Mouse (Mus musculus) spleen, postnatal 4 days (tissue): ENCODE results near the gene Gm12248.

ENCODE experiments used
- DNase-seq, 2 experiments: peaks; one replicate each; pipeline ENCODE4 v3.0.0; 2022; ENCODE audit warnings: low spot score in 2 of 2

Gm12248 gene

DNA sequence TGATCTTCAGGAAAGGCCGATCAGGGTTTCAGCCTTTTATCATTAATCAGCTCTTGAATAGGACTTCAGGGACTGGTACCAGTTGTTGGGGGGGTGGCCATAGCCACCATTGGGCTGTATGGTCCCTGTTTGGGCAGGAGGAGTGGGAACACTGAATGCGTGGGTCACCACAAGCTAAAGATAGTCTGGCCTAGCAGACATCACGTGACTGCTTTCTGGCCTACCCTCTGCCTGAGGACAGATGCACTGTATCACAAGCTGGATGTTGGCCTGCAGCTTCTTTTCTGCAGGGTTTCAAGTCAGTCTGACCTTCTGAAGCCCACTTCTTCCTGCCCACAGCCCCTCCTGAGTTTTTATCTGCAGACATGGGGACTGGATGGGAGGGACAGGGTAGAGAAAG lies 59.3 kb downstream of the Gm12248 start:
- DNase-seq = no peak

DNA sequence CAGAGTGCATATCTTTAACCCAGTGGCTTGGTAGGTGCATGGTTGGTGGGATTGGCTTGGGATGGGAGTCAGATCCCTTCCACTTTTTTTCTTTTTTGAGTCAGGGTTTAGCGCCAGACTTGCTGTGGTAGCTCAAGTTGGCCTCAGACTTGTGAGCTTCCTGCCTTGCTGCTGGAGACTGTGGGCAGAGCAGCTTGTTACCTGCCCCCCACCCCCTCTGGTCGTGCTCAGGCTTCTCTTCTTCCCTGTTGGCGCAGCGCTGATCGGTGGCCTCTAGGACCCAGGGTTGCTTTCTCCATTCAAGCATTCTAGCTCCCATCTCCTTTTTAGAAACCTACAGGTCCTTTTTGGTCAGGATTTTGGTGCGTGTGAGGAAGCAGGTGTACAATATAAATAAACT lies 61.8 kb downstream of the Gm12248 start:
- no peak for DNase-seq

DNA sequence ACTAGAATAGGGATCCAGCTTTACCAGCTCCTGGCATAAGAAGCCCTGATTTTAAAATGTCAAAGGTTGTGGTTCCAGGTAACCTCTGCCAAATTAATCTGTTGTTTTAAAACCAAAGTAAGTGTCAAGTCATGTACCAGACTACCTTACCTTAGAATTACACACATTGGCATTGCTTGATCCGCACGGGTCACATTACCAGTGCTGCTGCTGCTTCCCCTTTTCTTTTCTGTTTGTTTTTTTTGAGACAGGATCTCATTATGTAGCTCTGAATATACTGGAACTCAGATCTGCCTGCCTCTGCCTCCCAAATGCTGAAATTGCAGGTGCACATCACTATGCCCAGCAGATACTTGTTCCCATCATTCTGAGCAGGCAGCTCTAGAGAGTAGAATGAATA lies 63.1 kb downstream of the Gm12248 start:
- DNase-seq = no peak

DNA sequence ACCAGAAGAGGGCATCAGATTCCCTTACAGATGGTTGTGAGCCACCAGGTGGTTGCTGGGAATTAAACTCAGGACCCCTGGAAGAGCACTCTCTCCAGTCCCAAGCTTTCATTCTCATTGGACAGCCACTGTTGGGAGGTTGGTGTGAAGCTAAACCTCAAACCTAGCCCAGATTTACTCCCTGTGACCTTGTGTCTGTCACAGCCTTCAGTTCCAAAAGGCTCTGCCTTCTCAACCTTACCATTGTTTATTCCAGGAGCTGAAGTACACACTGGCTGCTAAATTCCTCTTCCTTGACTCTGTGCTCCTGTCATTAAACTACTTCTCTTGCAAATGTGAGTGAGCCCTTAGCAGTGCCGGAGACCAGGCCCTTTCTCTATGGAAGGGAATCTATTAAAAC lies 64.0 kb downstream of the Gm12248 start:
- no peak for DNase-seq

DNA sequence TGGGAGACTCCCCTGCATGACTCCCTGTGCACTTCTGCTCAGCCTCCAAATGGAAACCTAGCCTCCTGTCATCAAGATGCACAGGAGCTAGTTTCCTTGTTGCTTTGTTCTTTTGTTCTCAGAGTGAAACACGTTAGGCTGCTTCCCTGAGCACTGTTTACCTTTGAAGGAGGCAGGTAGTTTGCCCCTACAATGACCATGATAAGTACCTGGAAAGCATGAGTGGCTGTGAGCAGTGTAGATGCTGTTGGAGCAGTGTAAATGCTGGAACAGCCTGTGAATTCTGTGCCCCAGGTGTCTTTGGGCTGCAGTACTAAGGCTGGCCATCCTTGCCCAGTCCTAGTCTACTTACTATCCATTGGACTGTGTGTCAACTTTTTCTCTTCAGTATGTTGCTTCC lies 66.1 kb downstream of the Gm12248 start:
- no peak for DNase-seq

DNA sequence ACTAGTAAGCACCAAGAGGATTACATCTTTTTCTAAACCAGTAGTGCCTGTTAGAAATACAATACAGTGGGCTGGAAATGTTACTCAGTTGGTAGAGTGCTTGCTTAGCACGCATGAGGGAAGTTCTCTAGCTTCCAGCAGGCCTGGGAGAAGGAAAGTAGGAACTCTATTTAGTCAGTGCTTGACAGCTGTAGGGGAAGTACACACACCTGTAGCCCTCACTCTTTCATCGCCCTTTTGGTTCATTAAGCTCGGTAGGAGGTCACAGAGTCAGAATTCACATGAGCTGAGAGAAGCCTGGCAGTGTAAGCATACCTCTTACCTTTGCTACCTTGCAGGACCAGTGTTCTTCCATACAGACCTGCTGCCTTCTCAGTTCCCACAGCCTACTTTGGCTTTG lies 66.6 kb downstream of the Gm12248 start:
- DNase-seq = no peak

DNA sequence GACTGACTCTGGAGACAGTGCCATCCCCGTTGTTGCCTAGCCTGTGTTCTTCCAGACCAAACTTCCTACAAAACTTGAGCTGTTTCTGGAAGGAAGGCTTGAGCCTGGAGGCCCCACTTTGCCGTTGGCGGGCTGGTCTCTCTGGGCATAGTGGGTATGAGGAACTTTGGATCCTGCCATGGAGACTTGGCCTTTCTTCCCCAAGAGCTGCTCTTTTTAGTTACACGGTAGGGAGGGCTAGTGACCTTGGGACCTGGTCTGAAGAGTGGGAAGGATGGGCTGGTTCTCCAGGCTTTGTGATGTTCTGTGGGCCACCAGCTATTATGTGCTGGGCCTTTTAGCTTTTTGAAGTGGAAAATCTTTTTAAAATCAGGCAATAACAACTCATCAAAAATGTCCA lies 67.1 kb downstream of the Gm12248 start:
- no peak for DNase-seq

DNA sequence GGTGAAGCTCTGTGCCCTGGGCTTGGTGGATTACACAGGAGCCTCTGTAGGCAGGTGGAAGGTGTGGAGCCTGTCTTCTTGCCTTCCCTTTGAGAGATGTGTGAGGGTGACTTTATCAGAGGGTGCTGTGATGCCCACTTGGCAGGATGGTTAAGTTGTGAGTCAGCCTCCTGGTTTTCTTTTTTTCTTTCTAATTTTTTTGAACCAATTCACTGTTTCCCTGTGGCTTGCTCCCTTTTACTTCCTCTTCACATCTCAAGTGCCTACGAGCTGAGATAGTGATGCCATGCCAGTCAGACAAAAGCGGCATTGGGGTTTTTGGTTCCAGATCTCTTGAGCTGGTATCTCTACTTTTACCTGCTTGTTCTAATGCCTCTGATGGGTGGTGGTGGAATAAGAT lies 68.3 kb downstream of the Gm12248 start:
- no peak for DNase-seq

DNA sequence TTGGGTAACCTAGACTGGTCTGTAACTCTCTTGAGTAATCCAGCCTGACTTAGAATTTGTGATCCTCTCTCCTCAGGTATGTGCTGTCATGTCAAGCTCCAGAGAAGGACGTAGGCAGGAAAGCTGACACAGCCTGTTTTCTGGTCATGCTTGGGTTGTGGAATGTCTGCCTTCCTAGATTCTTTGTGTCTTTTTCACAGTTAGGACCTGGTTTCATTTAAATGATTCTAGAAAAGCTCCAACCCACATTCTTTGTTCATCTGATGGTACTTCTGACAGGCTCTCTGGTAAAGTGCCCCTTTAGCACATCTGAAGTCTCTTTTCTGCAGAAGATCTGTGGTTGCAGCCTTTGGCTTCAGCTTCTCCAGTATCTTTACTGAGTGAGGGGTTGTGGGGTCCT lies 68.7 kb downstream of the Gm12248 start:
- no peak for DNase-seq

DNA sequence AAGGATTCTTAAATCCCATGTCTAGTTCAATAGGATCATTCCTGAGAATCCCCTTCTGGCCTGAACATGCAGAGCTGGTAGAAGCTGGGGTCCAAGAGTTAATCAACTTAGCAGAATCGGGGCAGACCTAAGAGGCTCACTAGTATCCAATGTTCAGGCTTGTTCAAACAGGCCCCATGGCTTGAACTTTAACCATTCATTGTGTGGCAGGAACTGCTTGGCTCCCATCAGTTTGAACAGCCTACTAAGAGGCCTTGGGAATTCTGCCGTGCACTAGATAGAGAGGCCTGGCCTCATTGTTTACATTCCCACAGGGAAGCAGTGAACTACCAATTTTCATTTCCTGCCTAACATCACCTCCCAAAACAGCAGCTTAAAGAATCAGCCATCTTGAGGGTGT lies 71.3 kb downstream of the Gm12248 start:
- DNase-seq = no peak

DNA sequence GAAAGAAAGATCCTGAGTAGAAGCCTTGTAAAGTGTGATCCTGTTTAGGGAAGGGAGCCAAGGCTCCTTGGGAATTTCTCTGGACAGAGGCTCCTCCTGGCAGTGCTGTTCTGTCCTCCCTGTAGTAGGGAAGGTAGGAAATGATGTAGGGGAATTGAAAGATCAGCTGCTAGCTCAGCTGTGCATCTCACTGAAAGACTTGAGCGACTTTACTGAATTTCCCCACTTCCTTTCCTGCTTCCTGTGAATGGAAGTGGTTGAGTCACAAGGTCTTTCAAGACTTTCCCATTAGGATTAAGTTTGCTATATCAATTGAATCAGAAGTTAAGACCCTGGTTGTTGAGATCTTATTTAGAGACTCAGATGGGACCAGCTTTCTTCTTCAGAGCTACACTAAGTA lies 71.8 kb downstream of the Gm12248 start:
- no peak for DNase-seq

DNA sequence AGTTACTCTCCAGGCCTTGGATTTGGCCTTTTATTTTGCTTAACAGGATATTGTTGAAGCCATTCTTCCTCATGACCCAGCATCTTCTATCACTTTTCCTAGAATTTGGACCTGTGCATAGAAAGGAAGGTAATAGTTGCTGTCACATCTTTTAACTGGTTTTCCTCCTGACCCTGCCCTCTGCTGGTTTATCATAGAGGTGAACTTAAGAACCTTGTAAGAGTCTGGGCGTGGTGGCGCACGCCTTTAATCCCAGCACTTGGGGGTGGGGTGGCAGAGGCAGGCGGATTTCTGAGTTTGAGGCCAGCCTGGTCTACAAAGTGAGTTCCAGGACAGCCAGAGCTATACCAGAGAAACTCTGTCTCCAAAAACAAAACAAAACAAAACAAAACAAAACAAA lies 74.2 kb downstream of the Gm12248 start:
- no peak for DNase-seq

DNA sequence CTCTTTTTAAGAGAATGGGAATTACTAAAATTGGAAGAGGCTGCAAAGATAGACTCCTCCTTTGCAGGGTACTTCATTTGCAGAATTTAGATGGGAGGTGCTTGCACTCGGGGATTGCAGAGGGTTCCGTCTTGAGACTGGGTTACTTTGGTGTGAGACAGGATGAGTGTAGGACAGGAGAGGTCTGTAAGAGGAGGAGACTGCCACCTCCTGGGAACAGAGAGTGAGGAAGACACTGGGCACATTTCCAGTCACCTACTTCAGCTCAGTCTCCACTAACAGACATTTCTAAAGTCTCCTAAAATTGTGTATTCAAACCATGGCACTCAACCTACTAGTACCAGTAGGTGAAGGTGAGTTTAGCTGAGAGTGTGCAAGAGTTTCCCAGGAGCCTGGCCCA lies 74.6 kb downstream of the Gm12248 start:
- no peak for DNase-seq

DNA sequence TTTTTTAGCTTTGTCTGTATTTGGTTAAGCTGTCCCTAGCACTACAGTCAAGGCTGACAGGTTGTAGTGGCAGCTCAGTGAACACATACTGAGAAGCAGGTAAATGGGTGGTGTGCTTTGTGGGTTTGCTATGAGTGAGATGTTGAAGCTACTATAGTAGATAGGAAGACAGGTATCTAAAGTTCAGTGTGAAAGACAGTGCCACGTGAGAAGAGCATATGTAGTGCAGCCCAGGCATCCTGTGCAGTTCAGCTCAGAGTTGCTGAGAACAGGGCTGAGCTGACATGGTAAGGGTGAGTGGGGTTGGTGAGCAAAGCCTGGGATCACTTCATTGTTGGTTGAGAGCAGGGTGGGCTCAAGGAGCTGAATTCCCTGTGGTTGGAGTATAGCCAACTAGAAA lies 75.5 kb downstream of the Gm12248 start:
- DNase-seq = no peak

DNA sequence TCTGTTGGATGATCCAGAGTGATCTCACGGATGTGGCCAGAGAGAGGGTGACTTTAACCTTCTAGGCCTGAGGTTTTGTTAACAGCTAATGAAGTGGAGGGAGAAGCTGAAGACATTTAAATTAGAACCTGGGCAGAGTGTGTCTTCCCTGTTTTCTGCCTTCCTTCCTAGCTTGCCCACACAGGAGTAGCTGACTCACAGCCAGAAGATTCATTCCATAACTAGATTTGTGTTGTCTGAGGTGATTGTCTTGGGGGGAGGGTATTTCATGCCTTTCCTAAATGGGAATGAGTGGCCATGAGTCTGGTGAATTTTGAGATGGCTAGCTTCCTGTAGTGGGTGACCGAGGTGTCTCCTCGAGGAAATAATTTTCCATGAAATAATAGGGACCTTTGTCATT lies 76.6 kb downstream of the Gm12248 start:
- no peak for DNase-seq

DNA sequence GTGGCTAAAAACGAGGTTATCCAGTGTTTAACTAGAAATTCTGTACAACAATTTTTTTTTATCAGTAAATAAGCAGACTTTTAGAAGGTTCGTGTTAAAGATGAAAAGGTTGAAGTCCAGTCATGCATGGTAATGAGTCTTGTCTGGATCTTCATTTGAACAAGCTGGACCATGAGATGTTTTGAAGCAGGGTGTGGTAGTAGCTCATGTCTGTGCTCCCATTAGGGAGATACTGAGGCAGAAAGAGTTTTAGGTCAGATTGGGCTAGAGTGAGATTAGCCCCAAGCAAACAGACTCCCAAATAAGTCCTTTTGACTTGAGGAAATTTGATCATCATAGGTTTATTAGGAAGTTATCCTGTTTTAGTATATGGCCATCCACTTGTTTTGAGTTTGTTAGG lies 77.6 kb downstream of the Gm12248 start:
- no peak for DNase-seq

DNA sequence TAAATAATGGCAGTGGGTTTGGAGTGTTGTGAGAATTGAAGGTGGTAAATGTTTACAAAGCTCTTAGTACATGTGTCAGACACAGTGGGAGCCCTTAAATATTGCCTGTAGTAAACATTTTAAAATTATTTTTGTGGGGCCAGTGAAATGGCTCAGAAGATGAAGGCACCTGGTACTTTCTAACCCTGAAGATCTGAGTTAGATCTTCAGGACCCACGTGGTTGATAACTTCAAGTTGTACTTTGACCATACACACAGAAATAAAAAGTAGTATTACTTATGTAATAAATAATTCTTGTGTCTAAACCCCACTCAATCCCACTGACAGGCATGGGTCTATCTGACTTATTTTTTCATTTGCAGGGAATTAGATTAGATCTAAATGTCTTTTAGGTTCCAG lies 78.3 kb downstream of the Gm12248 start:
- DNase-seq = no peak
